Mouse (Mus musculus) embryonic fibroblast, embryonic 13.5 days (primary cell): ENCODE data around the gene Cnga4. TPM values are rescaled to one million over a fixed set of nuclear protein-coding genes. Genes with fewer than 3 reads are reported as not detected.
"Not testable (repeated sequence)": the region's sequence is repeated elsewhere in the genome, so short reads cannot be mapped to it uniquely, and the experiment has no call there.

Experiments
- H3K27ac ChIP-seq: 2 replicates; pipeline ENCODE4 v1.5.1; 2012; ENCODE audit warnings: low read length, control low read depth, inconsistent platforms; ENCODE audit not compliant: insufficient read depth
- H3K4me1 ChIP-seq: 2 replicates; pipeline ENCODE4 v1.6.1; 2011; ENCODE audit warnings: low read length; ENCODE audit not compliant: control insufficient read depth, insufficient read depth
- H3K4me3 ChIP-seq: 2 replicates; pipeline ENCODE4 v1.5.1; 2011; ENCODE audit warnings: mild to moderate bottlenecking, control low read depth, low read length; ENCODE audit not compliant: insufficient read depth
- CTCF ChIP-seq: IDR thresholded peaks from 2 replicates; pipeline ENCODE4 v1.5.1; 2011; ENCODE audit warnings: mild to moderate bottlenecking, control low read depth, low read length, moderate library complexity, borderline replicate concordance; ENCODE audit not compliant: insufficient read depth
- POLR2A ChIP-seq: IDR thresholded peaks from 2 replicates; pipeline ENCODE4 v1.6.1; 2011; ENCODE audit warnings: low read depth, mild to moderate bottlenecking, control low read depth, low read length, moderate library complexity
- polyA plus RNA-seq: library from polyadenylated mRNA; stranded (reverse); fragments of >200 nt; gene quantifications from 2 replicates; pipeline ENCODE4 v1.2.4, GENCODE M21; 2011; ENCODE audit warnings: low read depth; ENCODE audit not compliant: missing spikeins, insufficient read length

Cnga4 gene
- not detected in 2 replicates for polyA plus RNA-seq

- H3K4me3 ChIP-seq: no peak within 1 kb of the TSS
- TF ChIP-seq POLR2A (no peak), CTCF (no peak)
- no peak within 1 kb of the TSS for H3K27ac ChIP-seq
- H3K4me1 ChIP-seq: no peaks in the 10 kb centered on the region
Measured at GRCm38 (mm10) chr7:105404268-105404667, at the start of gene Cnga4. TSS of gene Cnga4 (plus strand) at chr7:105404568.

GRCm38 (mm10) chr7:105356064-105356463 lies 48.3 kb upstream of the Cnga4 start:
- H3K27ac ChIP-seq, H3K4me3 ChIP-seq, H3K4me1 ChIP-seq: not testable (repeated sequence)

GRCm38 (mm10) chr7:105356487-105356886 lies 47.9 kb upstream of the Cnga4 start:
- not testable (repeated sequence) for H3K4me1 ChIP-seq, H3K4me3 ChIP-seq, H3K27ac ChIP-seq

GRCm38 (mm10) chr7:105361713-105362112 lies 42.7 kb upstream of the Cnga4 start:
- H3K27ac ChIP-seq: no peak overlapping the region
- no peak overlapping the region for H3K4me3 ChIP-seq
- no peaks in the 10 kb centered on the region for H3K4me1 ChIP-seq
- TF ChIP-seq POLR2A (no peak), CTCF (no peak)

GRCm38 (mm10) chr7:105367268-105367667 lies 37.1 kb upstream of the Cnga4 start:
- no peak overlapping the region for H3K27ac ChIP-seq
- no peaks in the 10 kb centered on the region for H3K4me1 ChIP-seq
- no peak overlapping the region for H3K4me3 ChIP-seq
- no peak for TF ChIP-seq CTCF
- TF ChIP-seq POLR2A: no peak

- Histone ChIP-seq H3K4me3 (no peak within 1 kb of the TSS), H3K27ac (no peak within 1 kb of the TSS), H3K4me1 (no peaks in the 10 kb centered on the region)
- no peak for TF ChIP-seq CTCF
- TF ChIP-seq POLR2A: no peak
Measured at GRCm38 (mm10) chr7:105367930-105368329, 36.4 kb upstream of the Cnga4 start, which contains the start of gene Olfr692. TSS of gene Olfr692 (plus strand) at chr7:105368230.

GRCm38 (mm10) chr7:105368521-105368920 lies 35.8 kb upstream of the Cnga4 start:
- H3K4me1 ChIP-seq: no peaks in the 10 kb centered on the region
- no peak overlapping the region for H3K4me3 ChIP-seq
- no peak overlapping the region for H3K27ac ChIP-seq
- TF ChIP-seq POLR2A (no peak), CTCF (no peak)

- H3K27ac ChIP-seq: no peak overlapping the region
Measured at GRCm38 (mm10) chr7:105372912-105373311, 31.5 kb upstream of the Cnga4 start.

GRCm38 (mm10) chr7:105373509-105373908 lies 30.9 kb upstream of the Cnga4 start:
- H3K4me1 ChIP-seq: no peaks in the 10 kb centered on the region
- H3K4me3 ChIP-seq: no peak overlapping the region
- H3K27ac ChIP-seq: no peak overlapping the region
- TF ChIP-seq POLR2A: no peak
- no peak for TF ChIP-seq CTCF

More at GRCm38 (mm10) chr7:105372912-105373311, 31.5 kb upstream of the Cnga4 start:
- TF ChIP-seq CTCF (no peak), POLR2A (no peak)
- H3K4me1 ChIP-seq: no peaks in the 10 kb centered on the region
- H3K4me3 ChIP-seq: no peak overlapping the region

GRCm38 (mm10) chr7:105373976-105374375 lies 30.4 kb upstream of the Cnga4 start:
- Histone ChIP-seq H3K4me3 (no peak overlapping the region), H3K27ac (no peak overlapping the region), H3K4me1 (no peaks in the 10 kb centered on the region)
- no peak for TF ChIP-seq CTCF
- no peak for TF ChIP-seq POLR2A

GRCm38 (mm10) chr7:105374866-105375265 lies 29.5 kb upstream of the Cnga4 start, which contains the start of gene Gm5901:
TSS of gene Gm5901 (plus strand) at chr7:105375038.
- Histone ChIP-seq H3K4me1 (no peaks in the 10 kb centered on the region), H3K27ac (no peak within 1 kb of the TSS), H3K4me3 (no peak within 1 kb of the TSS)
- TF ChIP-seq POLR2A: no peak
- TF ChIP-seq CTCF: no peak
